Mouse (Mus musculus) liver, embryonic 14.5 days (tissue): ENCODE measurements at regions not wholly inside any gene's neighbourhood (a gene's known extent, or its start where the extent isn't known, plus 50 kb on each side); places are given as distances from the start of the nearest gene placed in this dataset.
A peak's percentile ranks its signal among the peaks of the same experiment; 100 is the strongest.

Experiments
- CTCF ChIP-seq: IDR thresholded peaks from 2 replicates; pipeline ENCODE4 v1.5.1; 2016; ENCODE audit warnings: antibody characterized with exemption, low read depth, control low read depth
- EP300 ChIP-seq: IDR thresholded peaks from 2 replicates; pipeline ENCODE4 v1.6.1; 2016; ENCODE audit warnings: antibody characterized with exemption, low read depth

GRCm38 (mm10) chr9:43483906-43484305 is 173.3 kb downstream of the Trim29 start:
- peak; percentile 42 for TF ChIP-seq CTCF
- no peak for TF ChIP-seq EP300
